Mouse (Mus musculus): Measurements from ENCODE around the gene Tpbgl. TPM values are rescaled to one million over a fixed set of nuclear protein-coding genes. Genes with fewer than 3 reads are reported as not detected.

Tpbgl gene
- polyA plus RNA-seq, 1 experiment from 2014 or later, result 1.1 TPM

- no peaks in the 10 kb centered on the region for H3K9me3 ChIP-seq (replicated peaks)
- H3K36me3 ChIP-seq, result peaks cover 18% of the 10 kb centered on the region
- H3K4me1 ChIP-seq, result no peaks in the 10 kb centered on the region
- H3K27me3 ChIP-seq, result no peaks in the 10 kb centered on the region
- no peak overlapping the region for H3K4me2 ChIP-seq (replicated peaks)
- no peak for ATAC-seq (ENCODE audit: insufficient number of reproducible peaks, low FRiP score, low TSS enrichment, low read depth)
- 78% methylated on average over 4 of the region's 4 CpGs for WGBS
- H3K27ac ChIP-seq (replicated peaks), result no peak overlapping the region
- H3K4me3 ChIP-seq (replicated peaks), result no peak overlapping the region
- no peak overlapping the region for H3K9ac ChIP-seq
Observed at GRCm38 (mm10) chr7:99598722-99599121, 28.2 kb downstream of the Tpbgl start.

- no peak overlapping the region for H3K9ac ChIP-seq
- H3K4me1 ChIP-seq, result no peaks in the 10 kb centered on the region
- H3K27ac ChIP-seq (replicated peaks), result no peak overlapping the region
- no peak for ATAC-seq (ENCODE audit: insufficient number of reproducible peaks, low FRiP score, low TSS enrichment, low read depth)
- no peak overlapping the region for H3K4me2 ChIP-seq (replicated peaks)
- H3K9me3 ChIP-seq (replicated peaks), result no peaks in the 10 kb centered on the region
- WGBS, result 82% methylated on average over 15 of the region's 15 CpGs
- H3K27me3 ChIP-seq, result no peaks in the 10 kb centered on the region
- H3K36me3 ChIP-seq, result peaks cover 4% of the 10 kb centered on the region; the same call in 1 of the 2 replicates
- no peak overlapping the region for H3K4me3 ChIP-seq (replicated peaks)
Observed at GRCm38 (mm10) chr7:99593868-99594803, 32.8 kb downstream of the Tpbgl start.

- H3K9ac ChIP-seq, result no peak overlapping the region
- H3K4me2 ChIP-seq (replicated peaks), result no peak overlapping the region
- H3K27me3 ChIP-seq, result no peaks in the 10 kb centered on the region
- H3K4me1 ChIP-seq, result no peaks in the 10 kb centered on the region
- 88% methylated on average over 3 of the region's 3 CpGs for WGBS
- H3K27ac ChIP-seq (replicated peaks), result no peak overlapping the region
- H3K4me3 ChIP-seq (replicated peaks), result no peak overlapping the region
- peaks cover 4% of the 10 kb centered on the region; the same call in 1 of the 2 replicates for H3K36me3 ChIP-seq
- no peak for ATAC-seq (ENCODE audit: insufficient number of reproducible peaks, low FRiP score, low TSS enrichment, low read depth)
- H3K9me3 ChIP-seq (replicated peaks), result no peaks in the 10 kb centered on the region
Observed at GRCm38 (mm10) chr7:99592669-99593068, 34.2 kb downstream of the Tpbgl start.

DNA sequence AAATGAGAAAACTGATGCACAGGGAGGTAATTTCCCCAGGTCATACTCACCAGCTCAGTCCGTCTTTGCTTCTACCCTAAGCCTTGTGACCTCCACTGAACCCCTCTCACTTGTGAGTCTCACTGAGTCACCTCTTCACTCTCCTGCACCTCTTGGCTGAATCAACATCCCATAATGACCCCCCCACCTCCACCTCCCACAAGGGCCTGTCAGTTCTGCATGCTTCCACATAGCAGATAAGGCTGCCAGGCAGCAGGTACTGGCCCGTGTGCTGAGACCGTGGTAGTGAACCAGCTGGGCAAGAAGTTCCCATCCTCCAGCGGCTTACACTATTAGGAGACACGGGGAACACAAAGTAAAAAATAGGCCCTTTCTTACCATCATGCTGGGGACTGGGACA is 36.3 kb downstream of the Tpbgl start:
- H3K36me3 ChIP-seq, result peaks cover 5% of the 10 kb centered on the region; the same call in 1 of the 2 replicates
- WGBS, result 89% methylated on average over 5 of the region's 5 CpGs

GRCm38 (mm10) chr7:99590064-99590463 is 36.8 kb downstream of the Tpbgl start:
- Histone ChIP-seq H3K27ac (replicated peaks) (no peak overlapping the region), H3K27me3 (no peaks in the 10 kb centered on the region), H3K9ac (no peak overlapping the region), H3K4me2 (replicated peaks) (no peak overlapping the region), H3K4me1 (no peaks in the 10 kb centered on the region), H3K4me3 (replicated peaks) (no peak overlapping the region), H3K9me3 (replicated peaks) (no peaks in the 10 kb centered on the region), H3K36me3 (peaks cover 5% of the 10 kb centered on the region; the same call in 1 of the 2 replicates)
- 10% methylated on average over 3 of the region's 3 CpGs for WGBS
- no peak for ATAC-seq (ENCODE audit: insufficient number of reproducible peaks, low FRiP score, low TSS enrichment, low read depth)

More for the DNA sequence above, 36.3 kb downstream of the Tpbgl start:
- no peak for ATAC-seq (ENCODE audit: insufficient number of reproducible peaks, low FRiP score, low TSS enrichment, low read depth)
- H3K4me1 ChIP-seq, result no peaks in the 10 kb centered on the region
- no peak overlapping the region for H3K4me3 ChIP-seq (replicated peaks)
- no peak overlapping the region for H3K4me2 ChIP-seq (replicated peaks)
- no peak overlapping the region for H3K9ac ChIP-seq
- H3K9me3 ChIP-seq (replicated peaks), result no peaks in the 10 kb centered on the region
- no peaks in the 10 kb centered on the region for H3K27me3 ChIP-seq
- H3K27ac ChIP-seq (replicated peaks), result no peak overlapping the region

GRCm38 (mm10) chr7:99585976-99586375 is 40.9 kb downstream of the Tpbgl start:
- no peak overlapping the region for H3K27ac ChIP-seq (replicated peaks)
- no peak overlapping the region for H3K9ac ChIP-seq
- H3K4me2 ChIP-seq (replicated peaks), result no peak overlapping the region
- H3K4me1 ChIP-seq, result no peaks in the 10 kb centered on the region
- no peaks in the 10 kb centered on the region for H3K9me3 ChIP-seq (replicated peaks)
- no peaks in the 10 kb centered on the region; the same call in 1 of the 2 replicates for H3K27me3 ChIP-seq
- H3K4me3 ChIP-seq (replicated peaks), result no peak overlapping the region
- no peak for ATAC-seq (ENCODE audit: insufficient number of reproducible peaks, low FRiP score, low TSS enrichment, low read depth)
- 0 out of 2 replicates have a peak, but pooled peaks cover 3% of the 10 kb centered on the region for H3K36me3 ChIP-seq
- 91% methylated on average over 8 of the region's 8 CpGs for WGBS

GRCm38 (mm10) chr7:99583625-99584024 is 43.3 kb downstream of the Tpbgl start:
- no peak overlapping the region for H3K4me3 ChIP-seq (replicated peaks)
- H3K9ac ChIP-seq, result no peak overlapping the region
- 92% methylated on average over 5 of the region's 5 CpGs for WGBS
- 0 out of 2 replicates have a peak, but pooled peaks cover 7% of the 10 kb centered on the region for H3K4me1 ChIP-seq
- no peak overlapping the region for H3K27ac ChIP-seq (replicated peaks)
- ATAC-seq (ENCODE audit: insufficient number of reproducible peaks, low FRiP score, low TSS enrichment, low read depth), result no peak
- H3K36me3 ChIP-seq, result 0 out of 2 replicates have a peak, but pooled peaks cover 3% of the 10 kb centered on the region
- no peak overlapping the region for H3K4me2 ChIP-seq (replicated peaks)
- H3K27me3 ChIP-seq, result no peaks in the 10 kb centered on the region; the same call in 1 of the 2 replicates
- no peaks in the 10 kb centered on the region for H3K9me3 ChIP-seq (replicated peaks)

DNA sequence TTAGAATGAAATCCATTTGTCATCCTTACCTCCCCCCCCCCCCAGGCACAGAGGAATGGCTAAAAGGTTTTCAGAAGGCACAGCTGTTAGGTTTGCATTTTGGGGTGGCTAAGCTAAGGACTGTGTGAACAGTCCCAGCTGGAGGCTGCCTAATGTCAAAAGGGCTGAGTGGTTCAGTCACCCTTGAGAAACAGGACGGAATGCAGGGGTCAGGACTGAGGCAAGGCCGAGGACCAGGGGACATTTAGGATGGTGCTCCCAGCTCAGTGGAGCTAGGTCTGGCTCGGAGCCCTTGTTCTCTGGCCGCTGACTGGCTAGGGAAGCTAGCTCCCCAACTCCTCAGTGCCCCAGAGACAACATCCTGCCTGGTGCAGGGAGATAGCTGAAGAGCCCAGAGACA is 44.0 kb downstream of the Tpbgl start:
- Histone ChIP-seq H3K4me3 (replicated peaks) (no peak overlapping the region), H3K4me1 (0 out of 2 replicates have a peak, but pooled peaks cover 7% of the 10 kb centered on the region), H3K4me2 (replicated peaks) (no peak overlapping the region), H3K36me3 (0 out of 2 replicates have a peak, but pooled peaks cover 3% of the 10 kb centered on the region), H3K27ac (replicated peaks) (no peak overlapping the region), H3K9ac (no peak overlapping the region), H3K27me3 (no peaks in the 10 kb centered on the region; the same call in 1 of the 2 replicates), H3K9me3 (replicated peaks) (no peaks in the 10 kb centered on the region)
- ATAC-seq (ENCODE audit: insufficient number of reproducible peaks, low FRiP score, low TSS enrichment, low read depth), result no peak
- WGBS, result 59% methylated on average over 4 of the region's 4 CpGs

DNA sequence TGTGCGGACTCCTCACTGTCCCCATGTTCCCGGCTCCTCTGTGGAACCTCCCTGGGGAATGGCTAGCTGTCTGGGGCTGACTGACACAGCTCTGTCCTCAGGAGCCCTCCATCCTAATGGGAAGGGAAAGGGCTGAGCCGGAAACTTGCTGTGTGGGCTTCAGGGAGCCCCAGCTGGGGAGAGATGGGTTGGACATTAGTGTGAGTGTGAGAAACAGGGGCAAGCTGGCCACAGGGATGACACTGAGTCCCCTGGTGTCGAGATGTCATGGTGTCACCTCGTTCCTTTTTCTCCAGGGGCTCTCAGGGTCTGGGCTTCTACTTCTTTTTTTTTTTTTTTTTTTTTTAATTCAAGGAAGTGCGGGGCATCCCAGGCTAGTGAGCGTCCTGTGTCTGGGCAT is 44.6 kb downstream of the Tpbgl start:
- no peak overlapping the region for H3K27ac ChIP-seq (replicated peaks)
- 71% methylated on average over 7 of the region's 7 CpGs for WGBS

GRCm38 (mm10) chr7:99580247-99580646 is 46.7 kb downstream of the Tpbgl start:
- Histone ChIP-seq H3K27me3 (no peaks in the 10 kb centered on the region; the same call in 1 of the 2 replicates), H3K36me3 (no peaks in the 10 kb centered on the region), H3K4me2 (replicated peaks) (no peak overlapping the region), H3K27ac (replicated peaks) (no peak overlapping the region), H3K9ac (no peak overlapping the region), H3K9me3 (replicated peaks) (no peaks in the 10 kb centered on the region), H3K4me3 (replicated peaks) (no peak overlapping the region), H3K4me1 (0 out of 2 replicates have a peak, but pooled peaks cover 7% of the 10 kb centered on the region)
- ATAC-seq (ENCODE audit: insufficient number of reproducible peaks, low FRiP score, low TSS enrichment, low read depth), result no peak
- WGBS, result 36% methylated on average over 6 of the region's 6 CpGs

More for the DNA sequence above, 44.6 kb downstream of the Tpbgl start:
- ATAC-seq (ENCODE audit: insufficient number of reproducible peaks, low FRiP score, low TSS enrichment, low read depth), result no peak
- Histone ChIP-seq H3K27me3 (no peaks in the 10 kb centered on the region; the same call in 1 of the 2 replicates), H3K4me3 (replicated peaks) (no peak overlapping the region), H3K9ac (no peak overlapping the region), H3K4me2 (replicated peaks) (no peak overlapping the region), H3K9me3 (replicated peaks) (no peaks in the 10 kb centered on the region), H3K4me1 (0 out of 2 replicates have a peak, but pooled peaks cover 7% of the 10 kb centered on the region), H3K36me3 (0 out of 2 replicates have a peak, but pooled peaks cover 3% of the 10 kb centered on the region)

- no peak for ATAC-seq (ENCODE audit: insufficient number of reproducible peaks, low FRiP score, low TSS enrichment, low read depth)
- Histone ChIP-seq H3K36me3 (no peaks in the 10 kb centered on the region), H3K4me2 (replicated peaks) (peak overlapping the region; percentile 19; the same call in 1 of the 2 replicates), H3K27me3 (no peaks in the 10 kb centered on the region; the same call in 1 of the 2 replicates), H3K4me1 (0 out of 2 replicates have a peak, but pooled peaks cover 7% of the 10 kb centered on the region), H3K9ac (no peak overlapping the region), H3K4me3 (replicated peaks) (0 out of 2 replicates have a peak overlapping the region, but pooled peaks have one; percentile 8), H3K9me3 (replicated peaks) (no peaks in the 10 kb centered on the region), H3K27ac (replicated peaks) (no peak overlapping the region)
- WGBS, result 13% methylated on average over 16 of the region's 16 CpGs
Observed at GRCm38 (mm10) chr7:99579491-99580190, 47.3 kb downstream of the Tpbgl start.
